Mouse (Mus musculus) kidney, embryonic 14.5 days (tissue): ENCODE results near the gene Srprb. TPM values are rescaled to one million over a fixed set of nuclear protein-coding genes. Genes with fewer than 3 reads are reported as not detected.

Experiments
- ATAC-seq: fragments of 200-750 bp; cut with Nextera tagmentation; 2 replicates; pipeline ENCODE4 v1.8.0; 2017; ENCODE audit warnings: moderate number of reproducible peaks, mild to moderate bottlenecking, moderate TSS enrichment, moderate library complexity; ENCODE audit not compliant: low FRiP score, low TSS enrichment
- H3K27ac ChIP-seq: fragments of 300-500 bp; sonication (generic); 2 replicates; pipeline ENCODE4 v1.5.1; 2014; ENCODE audit warnings: low read depth, mild to moderate bottlenecking, low read length, moderate library complexity, mixed read lengths
- H3K27me3 ChIP-seq: fragments of 300-500 bp; sonication (generic); 2 replicates; pipeline ENCODE4 v1.6.1; 2014; ENCODE audit warnings: mild to moderate bottlenecking, low read length; ENCODE audit not compliant: control insufficient read depth, insufficient read depth
- H3K36me3 ChIP-seq: fragments of 300-500 bp; sonication (generic); 2 replicates; pipeline ENCODE4 v1.6.1; 2014; ENCODE audit warnings: low read length, mixed read lengths; ENCODE audit not compliant: control insufficient read depth, insufficient read depth
- H3K4me1 ChIP-seq: fragments of 300-500 bp; sonication (generic); 2 replicates; pipeline ENCODE4 v1.6.1; 2014; ENCODE audit warnings: low read length, mixed read lengths; ENCODE audit not compliant: control insufficient read depth, insufficient read depth
- H3K4me2 ChIP-seq: fragments of 300-500 bp; sonication (generic); replicated peaks from 2 replicates; pipeline ENCODE4 v1.6.1; 2014; ENCODE audit warnings: low read depth, mild to moderate bottlenecking, low read length
- H3K4me3 ChIP-seq: fragments of 300-500 bp; sonication (generic); 2 replicates; pipeline ENCODE4 v1.5.1; 2014; ENCODE audit warnings: mild to moderate bottlenecking, low read length
- H3K9ac ChIP-seq: fragments of 300-500 bp; sonication (generic); 2 replicates; pipeline ENCODE4 v1.6.1; 2014; ENCODE audit warnings: low read depth, mild to moderate bottlenecking, low read length, moderate library complexity
- H3K9me3 ChIP-seq: fragments of 300-500 bp; sonication (generic); 2 replicates; pipeline ENCODE4 v1.6.1; 2016; ENCODE audit warnings: low read length; ENCODE audit not compliant: control insufficient read depth
- WGBS: fragments of 180-500 bp; shearing (Covaris S2); extraction: QIAGEN DNeasy Blood & Tissue Kit; methylation state at CpG from one replicate; pipeline ENCODE4 v1.1.7; 2014; 5-methylcytosine and 5-hydroxymethylcytosine counted together
- polyA plus RNA-seq: library from polyadenylated mRNA; unstranded; fragments of >200 nt; fragmentation: Nextera tagmentation; extraction: Ambion mirVana; gene quantifications from 2 replicates; pipeline ENCODE4 v1.2.1, GENCODE M21; 2014

Srprb gene
- polyA plus RNA-seq, 1 experiment from 2014 or later = 63.6 TPM

DNA sequence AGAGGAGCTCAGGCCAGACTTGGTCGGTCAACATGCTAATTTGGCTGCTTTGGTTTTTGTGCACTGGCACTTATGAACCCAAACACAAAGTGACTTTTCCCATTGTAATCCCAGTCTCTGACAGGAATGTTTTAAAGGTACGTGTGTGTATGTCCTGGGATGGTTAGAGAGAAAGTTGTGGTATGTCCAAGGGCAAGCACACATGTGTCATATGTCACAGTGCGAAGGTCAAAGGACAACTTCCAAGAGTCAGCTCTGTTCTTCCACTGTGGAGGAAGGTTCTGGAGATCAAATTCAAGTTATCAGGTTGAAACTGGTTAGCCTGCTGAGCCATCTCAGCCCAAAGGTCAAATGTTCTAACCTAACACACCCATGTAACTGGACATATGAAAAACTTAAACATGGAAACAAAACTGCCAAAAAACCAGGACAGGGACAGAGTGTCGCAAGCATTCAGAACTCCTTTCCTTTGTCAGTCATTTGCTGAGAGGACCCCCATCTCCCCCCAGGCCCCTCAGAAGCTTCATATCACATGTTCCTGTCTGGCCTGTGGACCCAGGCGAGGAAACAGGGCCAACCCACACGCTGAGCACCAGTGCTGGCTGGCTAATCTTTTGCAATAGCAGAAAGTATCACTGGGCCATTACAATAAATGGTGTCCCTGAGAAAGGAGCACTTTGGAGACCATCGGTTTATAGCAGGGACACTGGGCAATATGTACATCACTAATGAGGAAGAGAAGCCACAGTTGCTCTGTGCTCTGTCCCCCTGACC, 30.5 kb upstream of the Srprb start:
- no peak for ATAC-seq
- no peak overlapping the region for H3K4me2 ChIP-seq
- no peak overlapping the region for H3K4me3 ChIP-seq
- H3K36me3 ChIP-seq = no peaks in the 10 kb centered on the region
- no peak overlapping the region for H3K27ac ChIP-seq
- H3K9ac ChIP-seq = no peak overlapping the region
- no peaks in the 10 kb centered on the region for H3K4me1 ChIP-seq
- WGBS = 88% methylated on average over 7 of the region's 7 CpGs
- no peaks in the 10 kb centered on the region for H3K9me3 ChIP-seq
- H3K27me3 ChIP-seq = no peaks in the 10 kb centered on the region

DNA sequence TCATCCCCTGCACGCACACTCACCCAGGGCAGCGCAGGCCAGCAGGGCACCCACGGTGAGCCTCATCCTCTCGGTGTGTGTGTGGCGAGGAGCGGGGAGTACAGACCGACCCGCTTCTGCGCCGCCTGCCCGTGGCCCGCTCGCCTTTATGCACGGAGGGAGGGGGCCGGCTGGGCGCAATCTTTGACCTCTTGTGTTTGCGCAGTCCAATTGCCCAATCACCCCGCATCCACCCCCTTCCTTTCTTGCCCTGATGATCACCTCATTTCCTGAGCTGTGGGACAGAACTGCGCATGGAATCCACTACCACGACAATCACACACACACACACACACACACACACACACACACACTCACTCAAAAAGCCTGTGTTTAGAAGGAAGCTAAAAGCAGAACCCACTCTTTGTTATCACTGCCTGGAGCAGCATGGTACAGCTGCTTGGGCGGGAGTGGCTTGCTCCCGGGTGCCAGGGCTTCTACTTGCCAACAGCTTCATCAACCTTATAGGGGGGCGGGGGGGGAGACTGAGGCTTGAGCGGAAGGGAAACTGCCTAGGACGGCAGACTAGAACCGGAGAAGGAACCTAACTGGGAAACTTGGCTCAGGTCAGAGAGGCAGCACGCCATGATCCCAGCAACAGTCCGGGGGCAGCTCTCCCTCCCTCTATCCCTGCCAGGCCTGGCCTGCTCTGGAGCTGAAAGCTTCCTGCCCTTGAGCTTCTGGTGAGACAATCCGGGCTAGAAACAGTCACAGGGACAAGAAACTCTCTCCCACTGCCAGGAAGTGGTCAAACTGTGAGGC, 28.4 kb upstream of the Srprb start, which contains the start of the genes Gm20425 and Trf:
Gene Gm20425 (minus strand): TSS at position 157 of the 801 bp plus-strand sequence.
Gene Trf (minus strand): TSS at position 294 of the 801 bp plus-strand sequence.
- Histone ChIP-seq H3K9ac (peak within 1 kb of the TSS; percentile 9; the same call in 1 of the 2 replicates), H3K4me1 (no peaks in the 10 kb centered on the region), H3K4me2 (peak within 1 kb of the TSS; percentile 26), H3K4me3 (peak within 1 kb of the TSS; percentile 6; the same call in 1 of the 2 replicates), H3K27ac (no peak within 1 kb of the TSS), H3K27me3 (no peaks in the 10 kb centered on the region), H3K9me3 (no peaks in the 10 kb centered on the region), H3K36me3 (no peaks in the 10 kb centered on the region)
- ATAC-seq = peak; percentile 43
- 41% methylated on average over 27 of the region's 29 CpGs for WGBS

DNA sequence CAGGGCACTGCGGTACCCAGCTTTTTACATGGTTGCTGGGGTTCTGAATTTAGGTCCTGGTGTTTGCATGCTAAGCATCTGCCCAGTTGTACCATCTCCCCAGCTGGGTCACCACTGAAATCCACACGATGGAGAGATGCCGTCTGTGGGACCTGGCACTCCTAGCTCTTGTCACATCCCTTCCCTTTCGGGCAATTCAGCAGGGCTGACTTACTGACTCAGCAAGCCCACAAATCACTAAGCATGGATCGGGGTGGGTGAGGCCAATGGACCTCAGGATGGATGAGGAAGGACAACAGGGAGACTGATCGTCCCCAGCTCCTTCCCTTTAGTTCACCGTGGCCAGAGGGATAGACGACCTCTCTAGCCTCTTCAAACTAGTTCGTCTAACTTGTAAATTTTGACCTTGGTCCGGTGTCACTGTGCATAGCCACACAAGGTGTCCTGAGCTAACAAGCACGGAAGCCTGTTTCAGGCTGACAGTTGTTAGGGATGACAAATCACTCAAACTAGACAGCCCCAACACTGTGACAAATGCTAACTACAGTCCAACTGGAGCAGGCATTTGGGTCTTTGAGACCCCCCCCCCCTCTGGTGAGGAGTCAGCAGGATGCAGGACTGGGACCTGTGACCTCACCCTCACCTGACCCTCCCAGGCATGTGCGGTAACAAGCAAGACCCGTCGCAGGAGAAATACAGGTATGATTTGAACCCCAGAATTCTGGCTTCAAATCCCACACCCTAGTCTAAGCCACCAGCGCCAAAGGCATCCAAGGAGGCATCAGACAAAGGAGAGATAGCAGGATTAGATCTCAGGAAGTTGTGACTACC, 27.3 kb upstream of the Srprb start:
- H3K4me2 ChIP-seq = no peak overlapping the region
- no peak for ATAC-seq
- no peak overlapping the region for H3K4me3 ChIP-seq
- no peaks in the 10 kb centered on the region for H3K4me1 ChIP-seq
- no peak overlapping the region for H3K9ac ChIP-seq
- H3K36me3 ChIP-seq = no peaks in the 10 kb centered on the region
- no peak overlapping the region for H3K27ac ChIP-seq
- WGBS = 78% methylated on average over 15 of the region's 15 CpGs
- no peaks in the 10 kb centered on the region for H3K9me3 ChIP-seq
- no peaks in the 10 kb centered on the region for H3K27me3 ChIP-seq

DNA sequence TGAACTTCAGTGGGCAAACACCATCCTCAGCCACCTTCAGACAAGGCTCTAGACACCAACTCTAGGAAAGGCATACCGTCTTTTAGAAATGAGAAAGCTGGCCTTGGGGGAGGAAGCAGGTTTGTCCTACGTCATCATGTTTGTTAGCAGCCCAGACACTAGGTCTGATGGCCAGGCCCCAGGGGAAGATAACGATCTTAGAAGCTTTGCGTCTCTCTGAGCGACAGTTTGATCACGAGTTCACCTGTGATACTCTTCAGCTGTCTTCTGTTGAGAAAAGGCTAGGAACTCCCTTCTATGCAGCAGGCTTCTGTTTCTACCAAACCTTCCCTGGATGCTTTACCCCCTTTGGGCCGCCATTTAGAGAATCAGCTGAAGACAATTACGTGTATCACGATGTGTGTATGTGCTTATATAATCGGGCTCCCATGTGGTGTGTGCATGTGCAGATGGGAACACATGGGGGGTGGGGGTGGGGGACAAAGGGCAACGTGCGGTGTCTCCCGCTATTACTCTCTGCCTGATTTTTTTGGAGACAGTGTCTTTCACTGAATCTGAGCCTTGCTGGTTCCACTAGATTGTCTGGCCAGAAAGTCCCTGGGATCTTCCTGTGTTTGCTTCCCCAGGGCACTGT, 26.6 kb upstream of the Srprb start:
- Histone ChIP-seq H3K27me3 (no peaks in the 10 kb centered on the region), H3K27ac (no peak overlapping the region)
- 73% methylated on average over 13 of the region's 13 CpGs for WGBS

DNA sequence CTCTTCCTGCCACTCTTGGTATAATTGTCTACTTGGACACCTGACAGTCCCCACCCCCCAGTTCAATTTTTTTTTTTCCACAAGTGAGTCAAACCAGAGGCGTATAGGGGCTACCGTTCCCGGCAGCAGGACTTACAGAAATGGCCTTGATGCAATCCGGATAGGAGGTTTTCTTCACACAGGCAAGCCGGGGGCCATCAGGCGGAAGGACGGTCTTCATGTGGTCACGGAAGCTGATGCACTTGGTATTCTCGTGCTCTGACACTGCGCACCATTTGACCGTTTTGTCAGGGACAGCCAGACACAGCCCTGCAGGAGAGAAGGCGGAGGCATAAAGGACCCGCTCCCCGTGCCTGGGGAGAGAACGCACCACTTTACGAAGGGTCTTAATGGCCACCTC, 25.8 kb upstream of the Srprb start:
- H3K4me1 ChIP-seq = no peaks in the 10 kb centered on the region
- H3K27me3 ChIP-seq = no peaks in the 10 kb centered on the region
- 86% methylated on average over 16 of the region's 16 CpGs for WGBS
- no peak for ATAC-seq
- H3K4me2 ChIP-seq = no peak overlapping the region
- H3K36me3 ChIP-seq = no peaks in the 10 kb centered on the region
- no peak overlapping the region for H3K27ac ChIP-seq
- H3K4me3 ChIP-seq = no peak overlapping the region
- no peaks in the 10 kb centered on the region for H3K9me3 ChIP-seq
- no peak overlapping the region for H3K9ac ChIP-seq

More for the DNA sequence above, 26.6 kb upstream of the Srprb start:
- H3K4me1 ChIP-seq = no peaks in the 10 kb centered on the region
- H3K9me3 ChIP-seq = no peaks in the 10 kb centered on the region
- no peak overlapping the region for H3K4me3 ChIP-seq
- H3K4me2 ChIP-seq = no peak overlapping the region
- no peak overlapping the region for H3K9ac ChIP-seq
- no peak for ATAC-seq
- no peaks in the 10 kb centered on the region for H3K36me3 ChIP-seq

DNA sequence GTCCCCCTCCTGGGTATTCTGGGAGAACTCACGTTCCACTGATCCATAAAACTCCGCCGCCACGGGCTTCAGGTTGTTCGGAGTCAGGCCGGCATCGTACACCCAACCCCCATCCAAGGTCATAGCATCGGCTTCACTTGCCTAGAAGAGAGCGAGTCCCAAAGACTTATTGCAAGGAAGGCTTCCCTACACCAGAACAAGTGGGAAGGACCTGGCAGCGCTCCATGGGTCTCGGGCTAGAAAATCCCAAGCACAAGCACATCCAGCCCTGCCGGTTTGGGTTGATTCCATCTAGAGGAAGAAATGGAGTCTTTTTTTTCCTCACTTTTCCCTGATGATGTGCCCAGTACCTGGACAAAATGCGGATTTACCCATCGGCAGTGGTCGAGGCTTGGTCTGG, 24.9 kb upstream of the Srprb start:
- Histone ChIP-seq H3K27ac (no peak overlapping the region), H3K9ac (no peak overlapping the region), H3K4me2 (no peak overlapping the region), H3K36me3 (no peaks in the 10 kb centered on the region), H3K9me3 (no peaks in the 10 kb centered on the region), H3K27me3 (no peaks in the 10 kb centered on the region), H3K4me3 (no peak overlapping the region), H3K4me1 (no peaks in the 10 kb centered on the region)
- 88% methylated on average over 15 of the region's 15 CpGs for WGBS
- ATAC-seq = no peak

DNA sequence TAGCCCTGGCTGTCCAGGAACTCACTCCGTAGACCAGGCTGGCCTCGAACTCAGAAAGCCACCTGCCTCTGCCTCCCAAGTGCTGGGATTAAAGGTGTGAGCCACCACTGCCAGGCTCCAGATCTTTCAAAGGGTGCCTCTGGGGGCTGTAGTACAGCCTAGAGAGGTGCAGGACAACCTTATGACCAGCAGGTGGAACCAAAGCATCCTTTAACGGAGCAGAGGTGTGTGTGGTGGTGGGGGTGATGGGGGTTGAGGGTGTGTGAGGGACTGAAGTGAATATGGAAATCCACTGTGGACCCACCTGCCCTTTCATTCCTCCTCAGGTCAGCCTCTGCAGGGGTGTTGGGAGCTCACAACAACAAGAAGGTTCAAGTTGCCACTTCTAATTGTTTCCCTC, 23.5 kb upstream of the Srprb start:
- ATAC-seq = no peak
- Histone ChIP-seq H3K36me3 (no peaks in the 10 kb centered on the region), H3K4me3 (no peak overlapping the region), H3K27ac (no peak overlapping the region), H3K4me2 (no peak overlapping the region), H3K27me3 (no peaks in the 10 kb centered on the region), H3K4me1 (no peaks in the 10 kb centered on the region), H3K9me3 (no peaks in the 10 kb centered on the region), H3K9ac (no peak overlapping the region)
- 69% methylated on average over 3 of the region's 3 CpGs for WGBS

DNA sequence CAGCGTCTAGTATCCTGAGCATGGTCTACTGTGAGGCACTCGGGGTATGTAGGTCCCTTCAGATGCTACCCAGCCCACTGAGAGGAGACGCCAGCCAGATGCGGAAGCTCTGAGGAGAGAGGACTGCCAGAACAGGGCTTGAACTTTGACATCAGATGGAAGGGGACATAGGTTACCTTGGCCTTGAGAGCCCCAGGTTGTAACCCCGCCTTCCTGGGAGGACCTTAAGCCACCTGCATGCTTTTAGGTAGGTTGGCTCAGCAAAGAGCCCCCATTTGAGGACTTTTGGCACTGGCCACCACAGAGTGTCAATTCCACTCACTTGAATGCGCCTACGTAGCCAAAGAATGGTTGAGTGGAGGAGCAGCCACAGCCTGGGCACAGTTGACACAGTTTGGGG, 22.8 kb upstream of the Srprb start:
- no peaks in the 10 kb centered on the region for H3K9me3 ChIP-seq
- no peaks in the 10 kb centered on the region for H3K36me3 ChIP-seq
- ATAC-seq = no peak
- H3K27ac ChIP-seq = no peak overlapping the region
- H3K4me2 ChIP-seq = no peak overlapping the region
- no peak overlapping the region for H3K4me3 ChIP-seq
- no peak overlapping the region for H3K9ac ChIP-seq
- H3K27me3 ChIP-seq = no peaks in the 10 kb centered on the region
- no peaks in the 10 kb centered on the region for H3K4me1 ChIP-seq
- WGBS = 94% methylated on average over 7 of the region's 7 CpGs
